Mouse (Mus musculus) neural tube, embryonic 13.5 days (tissue): ENCODE results near the gene Nt5dc1. TPM values are rescaled to one million over a fixed set of nuclear protein-coding genes. Genes with fewer than 3 reads are reported as not detected.
A peak's percentile ranks its signal among the peaks of the same experiment; 100 is the strongest.

Experiments used
- ATAC-seq: fragments of 200-750 bp; cut with Nextera tagmentation; 2 replicates; pipeline ENCODE4 v1.8.0; 2017; ENCODE audit warnings: low read depth, mild to moderate bottlenecking, moderate TSS enrichment, moderate library complexity
- H3K27ac ChIP-seq: fragments of 300-500 bp; sonication (generic); replicated peaks from 2 replicates; pipeline ENCODE4 v1.5.1; 2015; ENCODE audit warnings: moderate library complexity, mild to moderate bottlenecking, inconsistent platforms
- H3K27me3 ChIP-seq: fragments of 300-500 bp; sonication (generic); 2 replicates; pipeline ENCODE4 v1.6.1; 2015; ENCODE audit warnings: mild to moderate bottlenecking, inconsistent platforms
- H3K36me3 ChIP-seq: fragments of 300-500 bp; sonication (generic); 2 replicates; pipeline ENCODE4 v1.6.1; 2015; ENCODE audit warnings: mild to moderate bottlenecking, inconsistent platforms
- H3K4me1 ChIP-seq: fragments of 300-500 bp; sonication (generic); replicated peaks from 2 replicates; pipeline ENCODE4 v1.6.1; 2015; ENCODE audit warnings: inconsistent platforms
- H3K4me2 ChIP-seq: fragments of 300-500 bp; sonication (generic); 2 replicates; pipeline ENCODE4 v1.6.1; 2015; ENCODE audit warnings: inconsistent platforms, mild to moderate bottlenecking, moderate library complexity
- H3K4me3 ChIP-seq: fragments of 300-500 bp; sonication (generic); 2 replicates; pipeline ENCODE4 v1.5.1; 2015; ENCODE audit warnings: mild to moderate bottlenecking, inconsistent platforms
- H3K9ac ChIP-seq: fragments of 300-500 bp; sonication (generic); 2 replicates; pipeline ENCODE4 v1.6.1; 2015; ENCODE audit warnings: moderate library complexity, mild to moderate bottlenecking, inconsistent platforms
- H3K9me3 ChIP-seq: fragments of 300-500 bp; sonication (generic); 2 replicates; pipeline ENCODE4 v1.6.1; 2016; ENCODE audit warnings: inconsistent platforms
- WGBS: fragments of 180-500 bp; shearing (Covaris S2); methylation state at CpG from one replicate; pipeline ENCODE4 v1.1.7; 2015; 5-methylcytosine and 5-hydroxymethylcytosine counted together
- polyA plus RNA-seq: library from polyadenylated mRNA; unstranded; fragments of >200 nt; fragmentation: Nextera tagmentation; extraction: Ambion mirVana; gene quantifications from 2 replicates; pipeline ENCODE4 v1.2.1, GENCODE M21; 2015

Gene Nt5dc1
- polyA plus RNA-seq, 1 experiment from 2014 or later = 3.4 TPM

DNA sequence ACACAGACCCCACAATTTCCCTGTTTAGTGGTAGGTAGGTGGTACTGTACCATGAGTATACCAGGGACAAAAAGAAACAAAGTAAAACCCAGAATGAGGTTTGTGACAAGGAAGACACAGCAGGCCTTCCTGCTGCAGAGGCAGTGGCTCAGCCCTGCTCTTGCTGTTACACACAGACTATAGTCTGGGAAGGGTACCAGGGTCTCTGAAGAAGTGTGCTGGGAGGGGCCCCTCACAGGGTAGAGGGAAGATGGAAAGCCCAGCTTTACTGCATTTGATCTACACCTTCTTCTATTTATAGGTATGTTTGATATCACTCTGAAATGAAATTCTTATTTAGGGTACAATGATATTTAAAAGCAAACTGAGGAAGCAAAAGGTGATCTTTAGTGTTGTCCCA is 54.6 kb downstream of the Nt5dc1 start:
- Histone ChIP-seq H3K4me2 (no peak overlapping the region), H3K9me3 (no peaks in the 10 kb centered on the region), H3K9ac (no peak overlapping the region), H3K4me1 (no peaks in the 10 kb centered on the region), H3K4me3 (no peak overlapping the region), H3K27ac (no peak overlapping the region), H3K27me3 (no peaks in the 10 kb centered on the region), H3K36me3 (no peaks in the 10 kb centered on the region)
- no peak for ATAC-seq

DNA sequence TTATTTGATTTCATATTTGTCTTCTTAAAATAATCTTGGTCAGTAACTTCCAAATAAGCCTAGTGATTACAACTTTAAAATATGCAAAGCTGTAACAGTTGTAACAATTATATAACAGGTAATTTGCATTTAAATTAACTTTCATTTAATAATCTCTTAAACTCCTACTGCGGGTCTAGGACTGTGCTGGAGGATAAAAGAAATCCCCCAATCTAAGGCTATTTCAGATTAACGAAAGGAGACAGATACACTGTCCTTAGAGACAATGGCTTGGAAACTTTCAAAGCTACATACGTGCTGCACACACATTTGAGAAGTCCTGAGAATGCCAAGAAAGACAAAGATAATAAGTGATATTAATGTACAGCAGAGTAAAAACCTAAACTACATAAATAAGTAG is 60.1 kb downstream of the Nt5dc1 start:
- Histone ChIP-seq H3K27ac (no peak overlapping the region), H3K27me3 (no peaks in the 10 kb centered on the region), H3K4me1 (no peaks in the 10 kb centered on the region), H3K9me3 (no peaks in the 10 kb centered on the region), H3K4me3 (no peak overlapping the region), H3K4me2 (no peak overlapping the region), H3K36me3 (no peaks in the 10 kb centered on the region), H3K9ac (no peak overlapping the region)
- whole genome bisulfite sequencing = 80% methylated on average over 3 of the region's 3 CpGs
- ATAC-seq = no peak

DNA sequence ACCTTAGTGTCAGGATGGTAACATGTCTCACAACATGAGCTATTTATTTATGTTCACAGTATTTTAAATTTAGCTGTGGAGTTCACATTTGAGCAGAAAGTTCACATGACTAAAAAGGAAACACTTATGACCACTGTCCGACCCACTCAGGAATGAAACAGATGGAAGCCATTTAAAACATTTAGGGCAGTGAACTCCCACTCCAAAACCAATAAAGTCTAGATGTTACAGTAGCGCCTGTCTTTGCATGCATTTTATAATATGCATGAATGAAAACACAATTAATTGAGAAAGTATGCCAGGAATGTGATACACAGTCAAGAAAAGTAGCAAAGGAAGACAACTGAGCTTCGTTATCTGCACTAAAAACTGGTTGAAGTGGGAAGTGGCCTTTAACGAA is 66.2 kb downstream of the Nt5dc1 start:
- no peak overlapping the region for H3K4me2 ChIP-seq

DNA sequence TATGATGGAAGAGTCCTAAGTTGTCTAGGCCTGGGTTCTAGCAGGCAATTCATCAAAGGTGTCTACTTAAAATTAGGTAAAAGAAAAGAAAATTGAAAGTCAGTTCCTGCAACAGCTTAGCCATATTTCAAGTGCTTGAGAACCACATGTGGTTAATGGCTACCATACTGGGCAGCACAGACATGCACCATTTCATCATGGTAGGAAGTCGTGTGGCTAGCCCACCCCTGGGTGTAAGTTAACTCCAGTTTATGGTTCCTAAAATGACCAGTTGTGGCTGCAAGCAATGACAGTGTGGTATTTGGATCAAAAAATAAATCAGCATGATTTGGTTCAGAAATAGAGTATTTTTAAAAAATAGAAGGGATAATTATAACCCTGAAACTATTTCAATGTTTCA is 76.5 kb downstream of the Nt5dc1 start:
- no peak for ATAC-seq
- H3K4me2 ChIP-seq = no peak overlapping the region
- no peaks in the 10 kb centered on the region for H3K9me3 ChIP-seq
- no peak overlapping the region for H3K9ac ChIP-seq
- H3K4me1 ChIP-seq = no peaks in the 10 kb centered on the region
- H3K27me3 ChIP-seq = no peaks in the 10 kb centered on the region
- H3K4me3 ChIP-seq = no peak overlapping the region
- no peaks in the 10 kb centered on the region for H3K36me3 ChIP-seq
- 73% methylated on average over 1 of the region's 1 CpGs for WGBS
- H3K27ac ChIP-seq = no peak overlapping the region

More for the DNA sequence above, 66.2 kb downstream of the Nt5dc1 start:
- Histone ChIP-seq H3K27ac (no peak overlapping the region), H3K4me3 (no peak overlapping the region), H3K4me1 (no peaks in the 10 kb centered on the region), H3K27me3 (no peaks in the 10 kb centered on the region), H3K36me3 (no peaks in the 10 kb centered on the region), H3K9ac (no peak overlapping the region), H3K9me3 (no peaks in the 10 kb centered on the region)
- ATAC-seq = no peak
- 86% methylated on average over 4 of the region's 4 CpGs for WGBS

DNA sequence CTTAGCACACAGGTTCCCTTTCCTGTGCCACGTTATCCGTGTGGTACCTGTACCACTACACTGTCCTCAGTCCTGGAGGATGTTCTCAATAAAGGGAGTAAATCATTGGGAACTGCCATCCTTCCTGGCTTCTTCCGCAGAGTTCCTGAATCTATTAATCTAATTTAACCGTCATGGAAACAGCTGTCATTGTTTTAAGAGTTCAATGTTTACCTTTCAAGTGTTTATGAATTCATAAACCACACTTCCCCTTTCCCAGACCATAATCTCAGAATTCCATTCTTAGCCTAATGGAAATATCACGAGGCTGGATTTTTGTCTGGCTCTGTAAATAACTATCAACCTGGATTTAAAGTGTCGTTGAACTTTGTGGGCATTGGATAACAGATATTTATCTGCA is 77.3 kb downstream of the Nt5dc1 start:
- 84% methylated on average over 6 of the region's 6 CpGs for WGBS
- ATAC-seq = no peak

DNA sequence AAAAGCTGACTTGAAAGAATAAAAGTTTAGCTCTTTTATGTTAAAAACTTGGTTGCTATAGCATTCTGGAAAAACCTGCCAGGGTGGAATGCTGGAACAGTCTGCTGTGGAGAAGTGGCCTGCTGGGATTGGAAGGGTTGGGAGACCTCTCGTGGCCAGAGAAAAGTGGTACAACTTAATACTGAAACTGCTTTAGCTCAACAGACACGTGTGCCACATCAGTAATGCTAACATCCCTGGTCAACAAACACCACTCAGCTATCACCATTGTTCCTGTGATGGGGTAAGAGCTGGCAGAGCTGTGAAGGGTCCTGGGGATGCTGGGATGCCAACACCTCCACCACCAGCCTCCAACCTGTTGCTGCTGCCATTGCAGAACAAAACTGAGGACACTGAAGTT is 90.0 kb downstream of the Nt5dc1 start:
- Histone ChIP-seq H3K4me3 (no peak overlapping the region), H3K9ac (no peak overlapping the region), H3K4me2 (no peak overlapping the region), H3K4me1 (no peaks in the 10 kb centered on the region), H3K27ac (no peak overlapping the region), H3K27me3 (no peaks in the 10 kb centered on the region), H3K36me3 (no peaks in the 10 kb centered on the region), H3K9me3 (no peaks in the 10 kb centered on the region)
- peak; percentile 63 for ATAC-seq
- WGBS = 5% methylated on average over 2 of the region's 2 CpGs

More for the DNA sequence above, 77.3 kb downstream of the Nt5dc1 start:
- Histone ChIP-seq H3K9ac (no peak overlapping the region), H3K9me3 (no peaks in the 10 kb centered on the region), H3K27ac (no peak overlapping the region), H3K27me3 (no peaks in the 10 kb centered on the region), H3K36me3 (no peaks in the 10 kb centered on the region), H3K4me3 (no peak overlapping the region), H3K4me2 (no peak overlapping the region), H3K4me1 (no peaks in the 10 kb centered on the region)

DNA sequence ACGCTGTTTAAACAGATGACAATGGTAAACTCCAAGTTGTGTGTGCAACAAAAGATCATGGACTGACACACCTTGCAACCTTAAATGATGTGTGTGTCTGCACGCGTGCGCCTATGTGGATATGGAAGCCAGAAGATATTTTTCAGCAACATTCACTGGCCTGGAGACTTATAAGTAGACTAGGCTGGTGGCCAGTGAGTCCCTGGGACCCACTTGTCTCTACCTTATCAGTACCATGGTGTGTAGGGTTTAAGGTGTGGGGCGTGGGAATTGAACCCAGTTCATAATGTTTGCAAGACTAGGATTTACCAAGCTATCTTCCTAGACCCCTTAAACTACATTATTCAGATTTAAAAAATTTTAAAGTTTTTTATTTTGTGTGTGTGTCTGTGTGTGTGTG is 91.2 kb downstream of the Nt5dc1 start:
- Histone ChIP-seq H3K4me3 (no peak overlapping the region), H3K9me3 (no peaks in the 10 kb centered on the region), H3K27ac (no peak overlapping the region), H3K4me1 (no peaks in the 10 kb centered on the region), H3K36me3 (no peaks in the 10 kb centered on the region), H3K27me3 (no peaks in the 10 kb centered on the region), H3K4me2 (no peak overlapping the region), H3K9ac (no peak overlapping the region)
- 60% methylated on average over 5 of the region's 5 CpGs for WGBS
- ATAC-seq = no peak; the same call in 1 of the 2 replicates

DNA sequence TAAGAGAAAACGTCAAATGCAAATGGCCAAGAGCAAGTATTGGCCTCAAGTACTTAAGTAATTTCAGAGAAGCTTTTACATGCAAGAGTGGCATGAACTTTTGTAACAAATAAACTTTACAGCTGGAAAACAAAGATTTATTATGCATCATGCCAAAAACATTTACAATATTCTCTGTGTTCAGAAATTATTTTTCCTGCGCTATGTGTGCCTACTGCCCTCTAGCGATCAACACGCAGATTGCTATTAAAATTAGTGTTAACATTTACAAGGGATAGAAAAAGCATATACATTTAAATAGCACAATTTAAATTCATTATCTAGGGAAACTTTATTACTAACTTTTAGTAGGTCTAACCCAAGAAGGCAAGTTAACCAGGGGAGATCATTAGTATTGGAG is 91.7 kb downstream of the Nt5dc1 start:
- ATAC-seq = no peak
- H3K4me3 ChIP-seq = no peak overlapping the region
- 24% methylated on average over 4 of the region's 4 CpGs for WGBS
- H3K4me2 ChIP-seq = no peak overlapping the region
- no peaks in the 10 kb centered on the region for H3K4me1 ChIP-seq
- H3K27me3 ChIP-seq = no peaks in the 10 kb centered on the region
- H3K9ac ChIP-seq = no peak overlapping the region
- H3K9me3 ChIP-seq = no peaks in the 10 kb centered on the region
- no peak overlapping the region for H3K27ac ChIP-seq
- H3K36me3 ChIP-seq = no peaks in the 10 kb centered on the region

DNA sequence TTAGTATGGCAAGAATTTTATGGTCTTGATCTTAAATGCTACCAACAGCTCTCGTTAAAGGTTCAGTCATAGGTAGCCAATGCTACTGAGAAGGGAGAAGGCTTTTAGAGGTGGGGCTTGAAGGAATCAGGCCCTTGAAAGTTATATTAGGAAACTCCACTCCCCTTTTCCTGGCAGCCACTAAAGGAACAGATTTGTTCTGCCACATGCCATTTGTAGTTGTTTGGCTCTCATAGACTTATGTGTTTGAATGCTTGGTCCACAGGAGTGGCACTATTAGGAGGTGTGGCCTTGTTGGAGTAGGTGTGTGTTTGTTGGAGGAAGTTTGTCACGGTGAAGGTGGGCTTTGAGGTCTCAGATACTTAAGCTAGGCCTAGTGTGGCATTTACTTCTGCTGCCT is 97.5 kb downstream of the Nt5dc1 start:
- Histone ChIP-seq H3K4me1 (peaks cover 21% of the 10 kb centered on the region), H3K27me3 (no peaks in the 10 kb centered on the region), H3K4me2 (no peak overlapping the region), H3K9ac (no peak overlapping the region), H3K4me3 (no peak overlapping the region), H3K36me3 (no peaks in the 10 kb centered on the region), H3K9me3 (no peaks in the 10 kb centered on the region), H3K27ac (no peak overlapping the region)
- WGBS = 79% methylated on average over 2 of the region's 2 CpGs
- no peak for ATAC-seq

DNA sequence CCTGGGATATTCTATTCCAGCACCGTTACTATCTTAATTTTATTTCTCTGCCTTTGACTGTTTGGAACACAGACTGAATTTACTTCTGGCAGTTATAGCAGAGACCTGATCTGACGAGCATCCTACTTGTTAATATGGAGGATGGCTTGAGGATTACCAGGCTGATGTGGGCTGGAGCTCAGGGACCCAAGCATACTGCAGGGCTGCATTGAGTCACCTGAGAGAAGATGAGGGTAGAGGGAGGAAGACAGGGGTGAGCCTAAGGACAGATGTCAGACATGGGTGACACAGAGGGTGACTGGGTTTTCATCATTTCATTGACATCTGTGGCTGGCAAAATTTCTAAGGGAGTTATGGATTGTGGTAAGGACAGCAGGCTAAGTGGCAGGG is 101.1 kb downstream of the Nt5dc1 start:
- Histone ChIP-seq H3K27ac (peak overlapping the region; percentile 82), H3K27me3 (no peaks in the 10 kb centered on the region), H3K9me3 (no peaks in the 10 kb centered on the region), H3K9ac (peak overlapping the region; percentile 53; the same call in 1 of the 2 replicates), H3K4me1 (peaks cover 33% of the 10 kb centered on the region), H3K4me2 (peak overlapping the region; percentile 45), H3K36me3 (no peaks in the 10 kb centered on the region), H3K4me3 (no peak overlapping the region)
- WGBS = 15% methylated on average over 2 of the region's 2 CpGs
- peak; percentile 61 for ATAC-seq

DNA sequence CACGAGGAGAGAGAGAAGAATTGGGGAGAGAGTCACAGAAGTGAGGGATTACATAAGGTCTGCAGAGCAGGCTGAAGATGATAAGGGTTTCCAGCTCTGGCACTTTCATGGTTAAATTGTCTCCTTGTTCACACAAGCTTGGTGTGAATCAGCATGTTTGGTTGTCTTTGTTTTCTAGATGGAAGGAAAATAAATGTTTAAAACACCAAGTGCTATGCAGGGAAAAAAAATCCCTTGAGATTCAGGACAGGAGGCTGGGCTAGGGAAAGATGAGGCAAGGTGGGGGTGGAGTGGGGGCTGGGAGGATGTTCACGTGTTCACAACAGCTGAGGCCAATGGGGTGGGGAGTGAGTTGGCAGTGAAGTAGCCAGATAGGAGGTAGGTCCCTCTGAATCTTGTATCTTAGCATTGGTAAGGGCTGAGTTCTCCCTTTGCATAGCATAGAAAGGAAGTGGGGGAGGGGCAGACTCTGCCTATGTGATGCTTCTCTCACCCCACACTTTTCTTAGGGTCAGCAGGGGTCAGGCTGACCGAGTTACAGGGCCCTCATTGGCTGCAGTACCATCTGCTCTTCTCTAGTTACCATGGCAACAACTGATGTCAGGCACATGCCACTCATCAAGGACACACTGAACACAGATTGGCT is 101.7 kb downstream of the Nt5dc1 start:
- Histone ChIP-seq H3K4me2 (peak overlapping the region; percentile 45), H3K4me3 (peak overlapping the region; percentile 17), H3K27me3 (no peaks in the 10 kb centered on the region), H3K36me3 (no peaks in the 10 kb centered on the region), H3K9ac (peak overlapping the region; percentile 53), H3K9me3 (no peaks in the 10 kb centered on the region), H3K27ac (peak overlapping the region; percentile 82), H3K4me1 (peaks cover 33% of the 10 kb centered on the region)
- ATAC-seq = peak; percentile 91
- WGBS = 2% methylated on average over 3 of the region's 3 CpGs

DNA sequence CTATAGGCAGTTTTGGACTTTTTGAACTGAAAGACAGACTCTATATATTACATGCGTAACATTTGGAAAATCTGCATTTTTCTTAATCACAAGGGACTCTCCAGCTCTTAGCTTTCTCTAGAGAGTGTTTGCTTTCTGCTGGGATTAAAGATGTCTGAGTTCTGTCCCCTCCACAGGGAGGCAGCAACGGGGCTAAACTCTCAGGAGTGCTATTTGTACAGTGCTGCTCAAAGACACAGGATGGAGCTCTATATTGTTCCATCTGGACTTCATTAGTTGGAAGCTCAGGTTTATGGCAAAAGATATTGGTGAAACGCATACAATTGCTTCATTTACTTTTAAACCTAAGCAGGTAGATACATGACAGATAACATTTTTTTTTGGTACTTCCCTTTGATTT is 105.8 kb downstream of the Nt5dc1 start:
- Histone ChIP-seq H3K9me3 (no peaks in the 10 kb centered on the region), H3K4me2 (no peak overlapping the region), H3K4me1 (peaks cover 30% of the 10 kb centered on the region), H3K27me3 (no peaks in the 10 kb centered on the region), H3K9ac (no peak overlapping the region), H3K27ac (no peak overlapping the region), H3K36me3 (no peaks in the 10 kb centered on the region), H3K4me3 (no peak overlapping the region)
- no peak for ATAC-seq
- 61% methylated on average over 3 of the region's 3 CpGs for WGBS

DNA sequence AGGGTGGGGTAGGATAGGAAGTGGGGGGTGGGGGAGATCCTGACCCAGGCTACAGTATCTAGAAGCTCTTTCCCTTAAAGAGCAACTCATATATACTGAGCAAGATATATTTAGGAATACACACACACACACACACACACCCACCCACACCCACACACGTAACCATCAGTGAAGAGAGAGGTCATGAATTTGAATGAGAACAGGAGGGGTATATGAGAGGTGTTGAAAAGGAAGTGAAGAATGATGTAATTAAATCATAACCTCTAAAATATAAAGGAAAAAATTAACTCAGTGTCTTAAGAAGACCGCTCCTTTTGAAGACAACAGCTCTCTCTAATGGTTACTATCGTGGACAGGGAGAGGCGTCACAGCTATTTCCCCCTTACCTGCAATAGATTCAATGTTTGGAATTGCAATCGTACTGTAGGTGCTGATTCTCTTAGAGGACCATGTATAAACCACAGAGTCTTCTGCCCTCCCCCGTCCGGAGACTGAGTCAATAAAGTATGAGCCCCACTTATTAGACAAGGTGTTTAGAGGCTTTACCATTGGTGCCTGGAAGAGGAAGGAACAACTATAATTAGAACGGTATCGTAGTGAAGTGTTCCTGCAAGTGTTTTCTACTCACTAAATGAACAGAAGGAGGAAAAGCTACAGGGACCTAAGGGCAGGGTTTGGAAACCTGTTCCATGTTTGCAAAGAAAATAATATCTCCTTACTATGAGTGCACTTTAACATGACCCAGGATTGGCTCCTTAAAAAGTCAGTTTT is 108.3 kb downstream of the Nt5dc1 start:
- H3K4me1 ChIP-seq = peaks cover 5% of the 10 kb centered on the region
- no peak overlapping the region for H3K9ac ChIP-seq
- no peaks in the 10 kb centered on the region for H3K36me3 ChIP-seq
- H3K27me3 ChIP-seq = no peaks in the 10 kb centered on the region
- H3K4me2 ChIP-seq = no peak overlapping the region
- 89% methylated on average over 9 of the region's 9 CpGs for WGBS
- H3K27ac ChIP-seq = no peak overlapping the region
- no peak for ATAC-seq
- no peaks in the 10 kb centered on the region for H3K9me3 ChIP-seq
- no peak overlapping the region for H3K4me3 ChIP-seq
